Mouse (Mus musculus): ENCODE data around the gene Tbkbp1.

- TF ChIP-seq CTCF (IDR thresholded peaks at IDR 0.05; ENCODE audit: low read depth), result no peak
- TF ChIP-seq EP300 (IDR thresholded peaks at IDR 0.05; ENCODE audit: low read depth), result no peak
Observed at GRCm38 (mm10) chr11:97103163-97104090, 47.9 kb downstream of the Tbkbp1 start.

Data from liver, embryonic 14.5 days (tissue).